Mouse (Mus musculus): ENCODE data around the gene Retsat. TPM values are rescaled to one million over a fixed set of nuclear protein-coding genes. Genes with fewer than 3 reads are reported as not detected.

Retsat gene
- total and polyA plus RNA-seq, 3 experiments, result 15.5 to 27.7 (median 15.6) TPM

DNA sequence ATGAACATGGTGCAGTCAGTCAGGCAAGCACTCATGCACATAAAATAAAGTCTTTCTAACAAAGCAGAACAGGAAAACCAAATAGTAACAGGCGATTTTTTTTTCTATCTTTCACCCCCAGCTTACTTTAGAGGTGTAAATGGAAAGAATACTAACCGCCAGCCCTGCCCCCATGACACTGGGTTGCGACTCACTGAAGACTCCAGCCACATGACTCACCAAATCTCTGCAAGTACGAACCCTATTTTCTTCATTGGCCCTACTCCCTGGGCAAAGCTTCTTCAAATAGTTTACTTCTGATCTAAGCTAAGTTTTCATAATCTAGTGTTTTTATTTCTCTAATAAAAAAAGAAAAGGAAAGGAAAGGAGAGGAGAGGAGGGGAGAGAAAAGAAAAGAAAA, 46.3 kb downstream of the Retsat start:
- Histone ChIP-seq H3K36me3 (replicated peaks in 1 of 2; ENCODE audit: control insufficient read depth in 1 of 2, insufficient read depth in 1 of 2, low read length in 1 of 2) (peaks cover 0 to 14% of the 10 kb centered on the region in 2 experiments), H3K27ac (ENCODE audit: insufficient read depth, low read depth) (no peak overlapping the region), H3K9ac (ENCODE audit: insufficient read depth, low read depth) (no peak overlapping the region), H3K4me2 (ENCODE audit: insufficient read depth, low read depth, poor library complexity, severe bottlenecking) (no peak overlapping the region), H3K79me2 (replicated peaks; ENCODE audit: control insufficient read depth, extremely low read depth, insufficient read depth, poor library complexity, severe bottlenecking) (no peaks in the 10 kb centered on the region), H3K27me3 (replicated peaks) (no peaks in the 10 kb centered on the region), H3K4me1 (ENCODE audit: control insufficient read depth in 1 of 2, insufficient read depth in 2 of 2) (peaks cover 8 to 11% of the 10 kb centered on the region in 2 experiments), H3K9me3 (replicated peaks; ENCODE audit: low read length) (no peaks in the 10 kb centered on the region), H3K4me3 (replicated peaks in 1 of 3; ENCODE audit: low read depth in 2 of 3, low read length in 2 of 3, poor library complexity in 1 of 3) (no peak overlapping the region)
- in situ Hi-C loops (cut with MboI; ENCODE audit: low pct_ligation_motif_present, low pct_unique_long_range_greater_than_20kb, low sequenced_read_pairs), result no loop called here
- dilution Hi-C loops (cut with MboI; ENCODE audit: extremely low pct_ligation_motif_present, extremely low pct_unique_long_range_greater_than_20kb, low sequenced_read_pairs), result no loop called here
- no peak for DNase-seq (ENCODE audit: extremely low read depth)
- no peak for TF ChIP-seq RAD21 (IDR thresholded peaks at IDR 0.05; ENCODE audit: low read depth, low read length)
- no peak for TF ChIP-seq MAX (IDR thresholded peaks at IDR 0.05; ENCODE audit: low read length)
- no peak for TF ChIP-seq JUND (conservative IDR thresholded peaks at IDR 0.05; ENCODE audit: low read depth, low read length)
- TF ChIP-seq HCFC1 (IDR thresholded peaks at IDR 0.05; ENCODE audit: low read depth, low read length), result no peak
- no peak for TF ChIP-seq SIN3A (IDR thresholded peaks at IDR 0.05; ENCODE audit: low read length)
- TF ChIP-seq RCOR1 (conservative IDR thresholded peaks at IDR 0.05; ENCODE audit: low read depth, low read length), result no peak
- no peak for TF ChIP-seq MYC (IDR thresholded peaks at IDR 0.05; ENCODE audit: low read depth, low read length)
- TF ChIP-seq BHLHE40 (IDR thresholded peaks at IDR 0.05; ENCODE audit: low read depth, low read length), result no peak
- no peak for TF ChIP-seq E2F4 (IDR thresholded peaks at IDR 0.05; ENCODE audit: insufficient replicate concordance, low read depth, low read length)
- TF ChIP-seq ETS1 (conservative IDR thresholded peaks at IDR 0.05; ENCODE audit: low read depth, low read length), result no peak
- no peak for TF ChIP-seq MAFK (IDR thresholded peaks at IDR 0.05; ENCODE audit: insufficient replicate concordance, low read length)
- TF ChIP-seq GABPA (IDR thresholded peaks at IDR 0.05; ENCODE audit: insufficient replicate concordance, low read depth, low read length), result no peak
- no peak for TF ChIP-seq ELF1 (IDR thresholded peaks at IDR 0.05; ENCODE audit: low read depth, low read length)

DNA sequence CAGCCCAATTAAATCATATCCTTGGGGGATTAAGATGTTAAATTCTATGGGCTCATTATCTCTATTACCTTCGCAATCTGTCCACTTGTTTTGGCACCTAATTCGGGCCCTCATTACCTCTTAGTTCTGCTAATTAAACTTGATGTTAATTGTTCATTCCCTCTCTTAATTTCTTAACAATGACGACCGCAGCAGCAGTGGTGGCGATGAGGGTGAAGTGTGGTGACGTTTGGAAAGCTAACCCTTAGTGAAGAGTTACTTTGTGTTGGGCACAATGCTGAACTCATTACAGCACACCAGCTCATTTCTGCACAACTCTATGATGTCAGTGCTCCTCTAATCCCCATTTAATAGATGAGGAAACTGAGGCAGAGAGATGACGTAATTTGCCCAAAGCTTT, 47.1 kb downstream of the Retsat start:
- Histone ChIP-seq H3K4me3 (replicated peaks in 1 of 3; ENCODE audit: low read depth in 2 of 3, low read length in 2 of 3, poor library complexity in 1 of 3) (no peak overlapping the region), H3K79me2 (replicated peaks; ENCODE audit: control insufficient read depth, extremely low read depth, insufficient read depth, poor library complexity, severe bottlenecking) (no peaks in the 10 kb centered on the region), H3K9ac (ENCODE audit: insufficient read depth, low read depth) (no peak overlapping the region), H3K27me3 (replicated peaks) (no peaks in the 10 kb centered on the region), H3K4me1 (ENCODE audit: control insufficient read depth in 1 of 2, insufficient read depth in 2 of 2) (peaks cover 8 to 11% of the 10 kb centered on the region in 2 experiments), H3K9me3 (replicated peaks; ENCODE audit: low read length) (no peaks in the 10 kb centered on the region), H3K27ac (ENCODE audit: insufficient read depth, low read depth) (no peak overlapping the region), H3K4me2 (ENCODE audit: insufficient read depth, low read depth, poor library complexity, severe bottlenecking) (no peak overlapping the region), H3K36me3 (replicated peaks in 1 of 2; ENCODE audit: control insufficient read depth in 1 of 2, insufficient read depth in 1 of 2, low read length in 1 of 2) (peaks cover 0 to 13% of the 10 kb centered on the region in 2 experiments)
- dilution Hi-C loops (cut with MboI; ENCODE audit: extremely low pct_ligation_motif_present, extremely low pct_unique_long_range_greater_than_20kb, low sequenced_read_pairs), result no loop called here
- TF ChIP-seq POLR2A (IDR thresholded peaks at IDR 0.05; ENCODE audit: low read depth, low read length) (no peak), EP300 (IDR thresholded peaks at IDR 0.05; ENCODE audit: low read length) (no peak)
- in situ Hi-C loops (cut with MboI; ENCODE audit: low pct_ligation_motif_present, low pct_unique_long_range_greater_than_20kb, low sequenced_read_pairs), result no loop called here
- DNase-seq (ENCODE audit: extremely low read depth), result no peak

GRCm38 (mm10) chr6:72647383-72647820, 49.1 kb downstream of the Retsat start:
- peaks cover 0 to 13% of the 10 kb centered on the region in 2 experiments for H3K36me3 ChIP-seq (replicated peaks in 1 of 2; ENCODE audit: control insufficient read depth in 1 of 2, insufficient read depth in 1 of 2, low read length in 1 of 2)
- no peak overlapping the region for H3K9ac ChIP-seq (ENCODE audit: insufficient read depth, low read depth)
- no peak overlapping the region for H3K4me2 ChIP-seq (ENCODE audit: insufficient read depth, low read depth, poor library complexity, severe bottlenecking)
- H3K27ac ChIP-seq (ENCODE audit: insufficient read depth, low read depth), result no peak overlapping the region
- no peak overlapping the region for H3K4me3 ChIP-seq (replicated peaks in 1 of 3; ENCODE audit: low read depth in 2 of 3, low read length in 2 of 3, poor library complexity in 1 of 3)
- in situ Hi-C loops (cut with MboI; ENCODE audit: low pct_ligation_motif_present, low pct_unique_long_range_greater_than_20kb, low sequenced_read_pairs) (no loop called here), dilution Hi-C loops (cut with MboI; ENCODE audit: extremely low pct_ligation_motif_present, extremely low pct_unique_long_range_greater_than_20kb, low sequenced_read_pairs) (no loop called here)
- H3K27me3 ChIP-seq (replicated peaks), result no peaks in the 10 kb centered on the region
- DNase-seq (ENCODE audit: extremely low read depth), result peak; percentile 72
- no peaks in the 10 kb centered on the region for H3K9me3 ChIP-seq (replicated peaks; ENCODE audit: low read length)
- no peaks in the 10 kb centered on the region for H3K79me2 ChIP-seq (replicated peaks; ENCODE audit: control insufficient read depth, extremely low read depth, insufficient read depth, poor library complexity, severe bottlenecking)
- peaks cover 0 to 5% of the 10 kb centered on the region in 2 experiments; a peak in 2 of 4 replicates for H3K4me1 ChIP-seq (ENCODE audit: control insufficient read depth in 1 of 2, insufficient read depth in 2 of 2)
- TF ChIP-seq RCOR1 (conservative IDR thresholded peaks at IDR 0.05; ENCODE audit: low read depth, low read length), result no peak
- no peak for TF ChIP-seq ZKSCAN1 (IDR thresholded peaks at IDR 0.05; ENCODE audit: borderline replicate concordance, low read depth, low read length)
- TF ChIP-seq MEF2A (IDR thresholded peaks at IDR 0.05; ENCODE audit: borderline replicate concordance, low read depth, low read length), result 0 out of 2 replicates have a peak, but pooled peaks have one; percentile 10
- peak; percentile 78 for TF ChIP-seq SMC3 (IDR thresholded peaks at IDR 0.05; ENCODE audit: low read depth, low read length)
- TF ChIP-seq CTCF (conservative IDR thresholded peaks at IDR 0.05 in 1 of 2, IDR thresholded peaks at IDR 0.05 in 1 of 2; ENCODE audit: low read depth in 2 of 2, low read length in 2 of 2), result peak; percentile 83 to 88
- TF ChIP-seq ELF1 (IDR thresholded peaks at IDR 0.05; ENCODE audit: low read depth, low read length), result no peak
- no peak for TF ChIP-seq USF1 (IDR thresholded peaks at IDR 0.05; ENCODE audit: low read depth, low read length)
- no peak for TF ChIP-seq MAZ (IDR thresholded peaks at IDR 0.05; ENCODE audit: low read depth, low read length)
- no peak for TF ChIP-seq ZMIZ1 (IDR thresholded peaks at IDR 0.05; ENCODE audit: low read depth, low read length)
- TF ChIP-seq JUN (IDR thresholded peaks at IDR 0.05; ENCODE audit: insufficient read depth, low read depth, low read length), result no peak
- no peak for TF ChIP-seq KAT2A (IDR thresholded peaks at IDR 0.05; ENCODE audit: insufficient replicate concordance, low read length)
- no peak for TF ChIP-seq CHD2 (IDR thresholded peaks at IDR 0.05; ENCODE audit: low read length)
- TF ChIP-seq GABPA (IDR thresholded peaks at IDR 0.05; ENCODE audit: insufficient replicate concordance, low read depth, low read length), result no peak
- TF ChIP-seq ZNF384 (IDR thresholded peaks at IDR 0.05; ENCODE audit: low read depth, low read length), result no peak
- TF ChIP-seq ETS1 (conservative IDR thresholded peaks at IDR 0.05; ENCODE audit: low read depth, low read length), result no peak
- no peak for TF ChIP-seq POLR2AphosphoS2 (IDR thresholded peaks at IDR 0.05; ENCODE audit: low read depth, low read length)

All from CH12.LX (cell line).